Mouse (Mus musculus) layer of hippocampus, adult 8-10 months (tissue): ENCODE measurements around the gene Zbtb9. TPM values are rescaled to one million over a fixed set of nuclear protein-coding genes. Genes with fewer than 3 reads are reported as not detected.
"Not testable (repeated sequence)": the region's sequence is repeated elsewhere in the genome, so short reads cannot be mapped to it uniquely, and the experiment has no call there.

ENCODE experiments used
- DNase-seq, 2 experiments: peaks; one replicate each; pipeline ENCODE4 v3.0.0; 2022; ENCODE audit warnings: low spot score in 2 of 2
- total RNA-seq, 4 experiments: library from RNA; stranded (reverse); gene quantifications; 2 replicates each; pipeline ENCODE4 v1.2.4; 2022

The Zbtb9 gene
- total RNA-seq, result 10 to 100 TPM; 12.2 to 14.7 (median 13.7) TPM

DNA sequence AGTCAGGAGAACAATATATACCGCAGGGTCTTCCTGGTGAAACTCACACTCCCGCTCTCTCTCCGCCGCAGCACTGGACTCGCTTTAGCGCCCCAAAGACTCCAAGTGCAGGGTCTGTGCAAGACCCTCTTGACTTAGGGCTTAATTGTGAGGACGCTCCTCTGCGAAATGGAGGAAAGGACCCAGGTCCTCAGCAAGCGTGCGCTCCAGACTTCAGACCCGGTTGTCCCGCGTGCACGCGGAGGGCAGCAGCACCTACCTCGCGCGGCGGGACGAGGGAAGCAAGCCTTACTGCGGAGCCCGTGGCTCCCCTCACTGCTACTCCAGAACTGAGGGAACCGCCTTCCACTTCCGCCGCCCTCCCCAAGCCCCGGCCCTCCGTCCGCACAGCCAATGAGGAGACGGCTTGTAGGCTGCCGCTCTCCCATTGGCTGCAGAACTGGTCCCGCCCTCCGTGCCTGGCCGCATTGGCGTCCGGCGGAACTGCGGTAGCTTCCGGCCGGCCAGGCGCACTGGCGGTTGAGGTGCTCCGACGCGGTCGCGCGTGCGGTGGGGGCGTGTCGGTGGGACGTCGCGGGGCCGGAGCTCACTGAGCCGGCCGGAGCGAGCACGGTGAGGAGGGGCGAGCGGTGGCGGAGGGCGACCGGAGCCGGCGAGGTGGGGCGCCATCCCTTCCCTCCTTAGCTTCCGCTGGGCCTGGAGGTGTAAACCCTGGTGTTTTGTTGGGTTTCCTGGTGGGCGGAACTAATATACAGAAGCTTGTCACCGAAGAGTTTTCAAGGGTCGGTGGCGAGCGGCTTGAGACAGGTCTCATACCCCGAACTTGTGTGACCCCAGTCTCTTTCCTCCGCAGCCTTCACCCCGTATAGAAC, at the start of gene Zbtb9:
Zbtb9 (plus strand) TSS at position 465 of the 872 bp plus-strand sequence.
- peak; percentile 94 for DNase-seq

DNA sequence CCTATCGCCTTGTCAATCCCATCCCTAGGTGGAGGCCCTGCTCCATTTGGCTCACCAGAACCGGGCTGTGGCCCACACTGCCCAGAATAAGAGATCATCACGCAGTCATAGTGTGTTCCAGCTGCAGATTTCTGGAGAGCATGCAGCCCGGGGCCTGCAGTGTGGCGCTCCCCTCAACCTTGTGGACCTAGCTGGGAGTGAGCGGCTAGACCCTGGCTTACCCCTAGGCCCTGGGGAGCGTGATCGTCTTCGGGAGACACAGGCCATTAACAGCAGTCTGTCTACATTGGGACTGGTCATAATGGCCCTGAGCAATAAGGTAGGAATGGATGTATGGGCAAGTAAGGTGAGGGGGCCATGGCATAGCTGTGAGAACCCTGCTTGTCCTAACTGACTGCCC, 47.6 kb upstream of the Zbtb9 start:
- DNase-seq, result not testable (repeated sequence)

DNA sequence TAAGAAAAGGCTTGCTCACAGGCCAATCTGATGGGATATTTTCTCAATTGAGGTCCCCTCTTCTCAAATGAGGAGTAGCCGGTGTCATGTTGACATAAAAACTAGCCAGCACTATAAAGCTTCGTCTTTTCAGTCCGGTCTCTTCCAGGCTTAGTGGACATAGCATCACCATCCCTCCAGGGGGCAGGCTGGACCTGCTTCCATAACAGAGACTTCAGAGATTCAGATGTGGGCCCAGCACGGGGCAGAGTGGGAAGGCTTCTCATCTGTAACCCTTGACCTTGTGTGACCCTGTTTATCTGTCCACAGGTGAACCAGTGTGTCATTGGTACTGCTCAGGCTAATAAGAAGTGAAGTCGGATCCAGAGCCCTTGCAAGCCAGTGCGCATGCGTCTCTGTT, 41.2 kb upstream of the Zbtb9 start:
- DNase-seq, result not testable (repeated sequence)

DNA sequence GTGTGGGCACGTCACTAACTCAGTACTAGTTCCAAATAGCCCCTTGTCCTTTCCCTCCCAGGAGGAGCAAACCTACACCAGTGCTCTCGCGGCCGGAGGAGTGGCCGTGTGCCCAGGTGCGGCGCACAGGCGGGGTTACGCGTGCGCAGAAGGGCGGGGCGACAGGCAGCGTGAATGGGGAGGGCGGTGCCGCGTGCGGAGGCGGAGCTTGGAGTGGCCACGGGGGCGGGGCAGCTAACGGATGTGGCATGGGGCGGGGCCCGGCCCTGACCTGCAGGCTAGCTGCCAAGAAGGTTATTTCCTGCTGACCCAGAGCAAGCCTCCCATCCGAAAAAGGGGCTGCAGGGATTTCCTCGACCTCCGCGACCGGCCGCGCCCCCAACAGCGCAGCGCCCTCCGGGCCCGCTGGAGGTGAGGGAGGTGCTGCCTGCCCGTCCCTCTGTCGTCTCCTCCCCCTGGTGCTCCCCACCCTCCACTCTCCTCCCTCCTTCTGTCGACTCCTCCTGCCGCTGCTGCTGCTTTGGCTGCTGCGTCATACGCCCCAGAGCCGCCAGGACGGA, 40.0 kb upstream of the Zbtb9 start, which contains the start of gene Phf1:
Phf1 (plus strand) TSS at position 214 of the 560 bp plus-strand sequence.
- peak; percentile 90 to 95 for DNase-seq

DNA sequence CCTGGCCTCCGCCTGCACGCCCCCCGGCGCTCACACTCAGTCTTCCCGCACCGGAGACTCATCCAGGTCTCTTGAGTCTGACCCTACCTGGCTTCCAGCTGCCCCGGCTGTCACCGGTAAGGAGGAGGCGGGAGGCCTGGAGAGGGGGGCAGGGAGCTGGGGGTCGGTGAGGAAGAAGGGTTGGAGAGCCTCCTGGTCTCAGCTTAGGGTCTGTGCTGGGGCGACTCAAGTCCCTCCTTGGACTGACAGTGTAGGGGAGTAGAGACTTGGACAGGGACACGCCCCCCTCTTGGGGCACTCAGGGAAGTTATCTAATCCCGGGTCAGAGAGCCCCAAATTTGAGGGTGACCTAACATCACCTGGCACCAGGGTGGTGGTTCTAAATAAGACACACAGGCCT, 39.5 kb upstream of the Zbtb9 start:
- DNase-seq, result no peak

DNA sequence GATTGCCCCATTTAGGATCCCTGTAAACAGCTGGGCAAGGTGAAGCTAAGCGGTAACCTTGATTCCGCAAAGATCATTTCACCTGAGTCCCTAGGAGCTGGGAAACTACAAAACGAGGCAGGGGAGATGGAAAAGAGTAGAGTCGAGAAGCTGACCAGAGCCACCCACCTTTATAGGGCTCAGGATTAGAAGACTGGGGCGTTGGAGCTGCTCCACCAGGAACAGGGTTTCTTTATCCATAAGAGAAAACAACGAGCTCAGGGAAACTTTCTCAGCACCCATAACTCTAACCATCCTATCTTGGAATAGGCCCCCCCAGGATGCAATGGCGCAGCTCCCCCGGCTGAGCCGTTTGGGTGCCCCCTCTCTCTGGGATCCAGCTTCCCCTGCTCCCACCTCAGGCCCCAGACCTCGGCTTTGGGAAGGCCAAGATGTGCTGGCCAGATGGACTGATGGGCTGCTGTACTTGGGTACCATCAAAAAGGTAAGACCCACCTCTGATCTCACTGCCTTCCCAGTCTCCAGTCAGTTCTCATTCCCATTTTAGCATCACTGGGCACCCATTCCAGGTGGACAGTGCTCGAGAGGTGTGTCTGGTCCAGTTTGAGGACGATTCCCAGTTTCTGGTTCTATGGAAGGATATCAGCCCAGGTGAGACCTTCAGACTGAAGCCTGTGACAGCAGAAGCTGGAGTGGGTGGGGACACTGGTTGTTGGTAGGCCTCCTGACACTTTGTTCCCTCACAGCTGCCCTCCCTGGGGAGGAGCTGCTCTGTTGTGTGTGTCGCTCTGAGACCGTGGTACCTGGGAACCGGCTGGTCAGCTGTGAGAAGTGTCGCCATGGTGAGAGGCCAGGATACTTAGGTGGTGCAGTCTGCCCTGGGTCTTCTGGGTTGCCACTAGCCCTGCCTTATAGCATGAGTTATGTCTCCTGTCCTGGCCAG, 38.8 kb upstream of the Zbtb9 start:
- DNase-seq, result no peak

DNA sequence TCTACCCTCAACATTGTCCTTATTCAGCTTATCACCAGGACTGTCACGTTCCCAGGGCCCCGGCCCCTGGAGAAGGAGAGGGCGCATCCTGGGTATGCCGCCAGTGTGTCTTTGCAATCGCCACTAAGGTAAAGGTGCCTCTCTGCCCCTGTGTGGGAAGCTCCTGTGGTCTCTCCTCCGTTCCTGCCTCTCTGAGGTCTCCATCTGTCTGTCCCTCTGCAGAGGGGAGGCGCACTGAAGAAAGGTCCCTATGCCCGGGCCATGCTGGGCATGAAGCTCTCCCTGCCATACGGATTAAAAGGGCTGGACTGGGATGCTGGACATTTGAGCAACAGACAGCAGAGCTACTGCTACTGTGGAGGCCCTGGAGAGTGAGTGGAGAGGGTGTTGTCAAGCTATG, 37.9 kb upstream of the Zbtb9 start:
- DNase-seq, result no peak

DNA sequence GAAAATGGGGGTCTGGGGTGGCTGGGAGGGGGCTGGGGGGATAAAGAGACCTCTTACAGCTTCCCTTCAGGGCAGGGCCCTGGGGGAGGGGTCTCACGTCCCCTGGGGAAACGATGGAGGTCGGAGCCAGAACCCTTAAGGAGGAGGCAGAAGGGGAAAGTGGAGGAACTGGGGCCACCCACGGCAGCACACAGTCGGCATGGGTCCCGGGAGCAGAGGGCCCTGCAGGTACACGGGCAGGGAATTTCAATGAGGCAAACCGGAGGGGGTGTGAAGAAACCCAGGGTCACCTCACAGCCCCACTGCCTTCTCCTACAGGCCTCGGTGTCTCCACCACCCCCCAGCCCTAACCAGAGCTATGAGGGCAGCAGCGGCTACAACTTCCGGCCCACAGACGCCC, 36.5 kb upstream of the Zbtb9 start:
- DNase-seq, result peak in 1 of 2 experiments; percentile 9

DNA sequence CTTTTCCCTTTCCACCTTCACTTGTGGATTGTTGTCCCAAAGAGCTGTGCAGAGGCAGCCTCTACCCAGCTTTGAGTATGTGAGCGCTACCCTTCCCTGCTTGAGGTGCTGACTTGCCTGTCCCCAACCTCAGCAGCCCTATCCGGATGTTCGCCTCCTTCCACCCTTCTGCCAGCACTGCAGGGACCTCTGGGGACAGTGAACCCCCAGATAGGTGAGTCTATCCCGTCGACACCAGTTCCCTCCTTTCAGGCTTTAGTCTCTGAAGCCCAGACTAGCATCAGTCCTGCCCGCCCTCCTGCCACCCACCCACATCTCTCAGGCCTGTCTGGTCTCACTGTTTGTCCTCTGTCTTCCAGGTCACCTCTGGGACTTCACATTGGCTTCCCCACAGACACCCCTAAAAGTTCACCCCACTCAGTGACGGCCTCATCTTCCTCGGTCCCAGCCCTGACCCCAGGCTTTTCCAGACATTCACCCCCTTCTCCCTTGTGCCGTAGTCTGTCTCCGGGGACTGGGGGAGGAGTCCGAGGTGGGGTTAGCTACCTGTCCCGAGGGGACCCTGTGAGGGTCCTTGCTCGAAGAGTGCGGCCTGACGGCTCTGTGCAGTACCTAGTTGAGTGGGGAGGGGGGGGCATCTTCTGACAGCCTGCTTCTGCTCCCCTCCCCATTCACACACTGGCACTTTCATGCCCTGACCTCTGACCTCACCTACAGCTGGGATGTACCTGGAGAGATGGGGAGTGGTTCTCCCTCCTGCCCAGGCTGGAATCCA, 35.9 kb upstream of the Zbtb9 start:
- DNase-seq, result peak in 1 of 2 experiments; percentile 11

DNA sequence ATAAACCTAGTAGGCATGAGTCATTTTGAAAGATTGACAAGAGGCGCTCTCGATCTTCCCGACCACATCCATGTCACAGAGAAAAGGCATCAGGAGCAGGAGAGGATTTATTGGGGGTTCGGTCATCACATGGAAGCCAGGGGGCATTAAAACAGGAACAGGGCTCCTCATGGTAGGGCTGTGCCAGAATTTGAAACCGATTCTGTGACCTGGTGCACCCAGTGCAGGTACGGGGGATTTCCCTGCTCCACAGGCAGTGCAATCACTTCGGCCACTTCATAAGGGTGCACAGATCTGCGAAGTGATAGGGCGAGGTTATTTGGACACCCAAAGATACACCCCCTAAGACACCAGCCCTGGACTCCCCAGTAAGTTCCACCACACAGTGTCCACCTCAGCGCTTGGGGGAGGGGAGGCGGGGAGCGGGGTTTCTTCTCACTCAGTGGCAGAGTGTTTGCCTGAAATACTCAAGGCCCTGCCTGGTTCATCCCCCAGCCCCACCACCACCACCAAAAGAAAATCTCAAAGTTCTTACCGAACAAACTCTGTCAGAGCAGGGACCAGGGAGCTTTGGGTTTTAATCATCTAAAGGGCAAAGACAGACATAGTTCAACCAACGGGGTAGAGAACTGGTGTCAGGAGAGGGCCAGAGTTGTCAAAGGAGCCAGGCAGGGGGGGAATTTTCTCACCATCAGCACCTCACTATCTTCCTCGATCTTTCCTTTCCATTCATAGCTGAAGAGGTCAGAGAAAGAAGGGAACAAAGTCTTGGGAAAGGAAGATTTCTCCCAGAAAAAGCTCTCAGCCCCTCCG, 34.9 kb upstream of the Zbtb9 start:
- peak in 1 of 2 experiments; percentile 10 for DNase-seq

DNA sequence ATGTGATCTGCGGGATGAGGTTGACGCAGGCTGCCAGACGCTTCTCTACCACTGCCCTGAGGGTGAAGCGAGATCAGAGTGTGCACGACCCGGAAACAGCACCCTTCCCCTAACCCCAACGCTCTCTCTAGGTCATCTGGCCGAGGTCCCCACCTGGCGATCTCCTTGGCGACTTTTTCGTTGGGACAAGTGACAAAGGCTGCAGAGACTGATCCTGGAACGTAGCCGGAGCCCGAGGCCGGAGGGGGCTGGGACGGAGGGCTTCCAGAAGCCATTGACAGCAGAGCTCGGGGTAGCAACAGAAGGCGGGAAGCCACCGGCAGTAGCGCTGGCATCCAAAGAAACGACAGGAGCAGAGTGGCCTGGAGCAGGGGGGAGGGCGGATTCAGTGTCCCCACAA, 34.2 kb upstream of the Zbtb9 start:
- peak in 1 of 2 experiments; percentile 25 for DNase-seq

DNA sequence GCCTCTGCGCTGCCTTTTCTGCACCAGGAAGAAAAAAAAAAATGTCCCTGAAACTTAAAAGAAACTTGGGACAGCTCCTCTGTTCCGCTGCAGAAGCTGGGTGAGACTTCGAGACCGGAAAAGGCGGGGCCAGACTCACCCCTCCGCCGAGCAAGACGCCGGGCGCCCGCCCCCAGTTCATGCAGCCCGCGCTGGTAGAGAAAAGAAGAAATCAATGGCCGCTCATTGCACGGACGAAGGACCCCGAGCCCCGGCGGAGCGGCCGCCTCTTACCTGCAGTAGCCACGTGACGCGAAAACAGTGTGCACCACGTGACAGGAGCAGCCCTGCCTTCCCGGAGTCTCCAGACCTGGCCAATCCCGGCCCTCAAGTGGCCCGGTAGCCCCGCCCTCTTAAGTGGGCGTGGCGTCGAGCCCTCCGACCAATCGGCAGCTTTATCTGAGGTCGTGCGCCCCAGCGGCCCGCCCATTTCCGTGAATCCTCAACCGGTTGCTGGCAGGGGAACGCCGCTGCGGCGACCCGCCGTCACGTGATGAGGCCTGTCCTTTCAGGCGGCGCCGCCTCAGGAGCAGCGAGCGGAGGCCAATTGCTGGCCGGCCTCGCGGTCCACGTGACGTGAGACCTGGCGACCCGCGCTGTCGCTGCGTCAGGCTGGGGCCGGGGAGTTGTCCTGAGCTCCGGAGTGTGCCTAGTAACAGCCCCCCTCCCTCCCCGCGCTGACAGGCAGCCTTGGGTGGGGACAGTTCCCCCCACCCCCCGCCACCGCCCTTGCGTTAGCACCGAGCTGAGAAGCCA, 33.6 kb upstream of the Zbtb9 start, which contains the start of gene Cuta:
Cuta (minus strand) TSS at position 392 of the 795 bp plus-strand sequence.
- peak; percentile 100 for DNase-seq

DNA sequence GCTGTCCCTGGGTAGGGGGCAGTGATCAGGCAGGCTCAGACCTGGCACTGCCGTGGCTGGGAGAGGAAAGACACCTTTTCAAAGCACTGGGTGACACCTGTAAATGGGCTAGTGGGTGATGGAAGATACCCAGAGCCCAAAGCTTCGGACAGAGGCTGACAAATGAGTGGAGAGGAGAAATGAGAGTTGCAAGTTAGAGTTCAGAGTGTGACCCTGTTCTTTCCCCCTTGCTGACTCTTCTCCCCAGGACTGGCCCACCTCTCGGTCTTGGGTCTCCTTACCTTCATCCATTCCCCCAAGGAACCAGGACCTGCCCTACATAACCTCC, 33.0 kb upstream of the Zbtb9 start:
- DNase-seq, result no peak

DNA sequence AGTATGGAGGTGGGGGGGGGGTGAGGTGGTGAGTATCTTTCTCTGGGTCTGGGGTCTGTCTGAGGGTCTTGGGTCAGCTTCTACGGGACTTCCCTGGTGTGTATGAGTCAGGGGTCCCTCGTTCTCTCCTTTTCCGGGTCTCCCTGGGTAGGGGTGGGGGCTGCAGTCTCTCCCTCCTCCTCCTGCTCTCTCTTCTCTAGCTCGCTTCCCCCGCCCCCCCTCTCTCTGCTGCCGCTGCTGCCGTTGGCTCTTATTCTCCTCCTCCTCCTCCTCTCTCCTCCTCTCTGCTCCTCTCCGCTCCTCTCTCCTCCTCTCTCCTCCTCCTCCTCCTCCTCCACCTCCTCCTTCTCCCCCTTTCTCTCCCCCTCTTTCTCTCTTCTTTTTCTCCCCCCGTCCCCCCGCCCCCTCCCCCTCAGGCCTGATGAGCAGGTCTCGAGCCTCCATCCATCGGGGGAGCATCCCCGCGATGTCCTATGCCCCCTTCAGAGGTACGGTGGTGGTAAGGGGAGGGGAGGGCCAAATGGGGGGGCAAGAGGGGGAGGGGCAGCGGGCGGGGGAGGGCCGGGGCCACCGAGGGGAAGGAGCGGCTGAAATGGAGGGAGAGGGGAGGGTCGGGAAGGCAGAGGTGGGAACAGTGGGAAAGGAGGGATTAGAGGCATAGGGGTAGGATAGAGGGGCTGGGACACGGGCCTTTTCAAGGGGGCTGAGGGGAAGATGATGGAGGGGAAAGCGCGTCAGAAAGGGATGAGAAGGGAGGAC, 31.8 kb upstream of the Zbtb9 start, which contains the start of gene Syngap1:
Syngap1 (plus strand) TSS at position 223 of the 759 bp plus-strand sequence.
- peak in 1 of 2 experiments; percentile 42 for DNase-seq

DNA sequence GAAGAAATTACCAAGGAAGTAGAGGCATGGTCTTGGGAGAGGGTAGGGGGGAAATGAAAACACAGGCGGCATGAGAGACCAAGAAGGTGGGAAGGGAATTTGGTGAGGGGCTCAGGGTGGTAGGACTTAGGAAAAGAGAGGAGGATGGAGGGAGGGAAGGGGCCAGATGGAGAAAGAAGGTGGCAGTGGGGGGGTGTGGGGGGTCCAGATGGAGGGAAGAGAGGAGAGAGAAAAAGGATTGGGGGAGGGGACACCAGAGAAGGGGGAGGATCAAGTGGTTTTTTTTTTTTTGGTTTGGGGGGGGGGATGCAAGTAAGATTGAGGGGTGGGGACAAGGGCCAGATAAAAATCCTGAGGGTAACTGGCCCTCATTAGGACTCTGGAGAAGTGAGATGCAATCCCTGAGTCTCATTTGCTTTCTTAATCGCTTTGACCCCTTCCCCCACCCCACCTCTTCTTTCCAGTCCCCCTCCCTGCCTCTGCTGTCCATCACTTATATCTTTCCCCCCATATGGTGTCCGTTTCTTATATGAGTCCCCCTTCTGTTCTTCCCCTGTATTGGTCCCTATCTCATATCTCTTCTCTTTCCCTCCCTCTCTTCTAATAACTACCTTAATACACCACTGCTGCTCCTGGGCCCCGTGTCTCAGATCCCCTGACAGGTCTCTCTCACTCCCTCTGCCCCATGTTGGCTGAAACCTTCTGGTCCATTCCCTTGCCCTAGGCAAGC, 31.0 kb upstream of the Zbtb9 start:
- DNase-seq, result no peak

DNA sequence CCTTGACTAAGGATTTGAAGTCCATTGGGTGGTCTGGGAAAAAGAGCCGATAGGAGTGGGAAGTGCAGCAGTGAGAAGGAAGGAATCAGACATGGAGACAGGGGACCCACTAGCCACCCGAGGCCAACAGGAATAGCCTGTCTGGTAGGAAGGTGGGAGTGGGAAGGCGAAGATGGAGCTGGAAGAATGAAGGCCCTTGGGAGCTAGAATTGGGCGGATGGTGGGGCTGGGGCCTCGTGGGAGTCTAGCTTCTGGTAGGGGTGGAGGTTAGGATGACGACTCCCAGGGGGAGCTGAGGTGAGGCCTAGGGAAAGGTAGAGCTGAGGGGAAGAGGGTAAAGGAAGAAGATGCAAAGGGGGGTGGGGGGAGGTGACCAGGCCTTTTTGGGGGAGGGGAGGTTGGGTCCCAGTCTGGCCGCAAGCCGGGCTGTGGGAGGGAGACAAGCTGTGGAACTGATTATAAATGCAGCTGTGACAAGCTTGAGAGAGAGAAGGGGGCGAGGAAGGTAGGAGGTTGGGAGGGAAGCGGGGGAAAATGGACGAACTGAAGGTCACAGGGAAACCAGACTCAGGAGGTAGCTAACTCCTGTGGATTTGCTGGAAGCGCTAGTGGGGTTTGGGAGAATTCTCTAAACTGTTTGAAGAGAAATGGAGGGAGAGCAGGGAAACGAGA, 27.0 kb upstream of the Zbtb9 start:
- DNase-seq, result peak in 1 of 2 experiments; percentile 23

DNA sequence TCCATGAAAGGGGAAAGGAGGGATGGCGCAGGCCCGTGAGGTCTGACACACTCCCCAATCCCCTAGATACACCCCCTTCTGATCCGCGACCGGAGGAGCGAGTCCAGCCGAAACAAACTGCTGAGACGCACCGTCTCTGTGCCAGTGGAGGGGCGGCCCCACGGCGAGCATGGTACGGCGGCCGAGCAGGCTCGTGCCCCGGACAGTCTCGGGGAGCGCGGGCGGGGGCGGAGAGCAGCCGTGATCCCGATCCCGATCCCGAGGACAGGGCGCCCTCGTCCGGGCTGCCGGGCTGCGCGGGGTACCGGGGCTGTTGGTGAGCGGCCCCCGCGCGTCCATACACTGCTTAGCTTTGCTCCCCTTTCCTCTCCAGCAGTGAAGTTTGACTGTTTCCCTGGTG, 26.4 kb upstream of the Zbtb9 start:
- DNase-seq, result peak; percentile 57 to 68
